Mouse (Mus musculus): Measurements from ENCODE around the gene Osr1. TPM values are rescaled to one million over a fixed set of nuclear protein-coding genes. Genes with fewer than 3 reads are reported as not detected.
A peak's percentile ranks its signal among the peaks of the same experiment; 100 is the strongest.

Gene Osr1
- polyA plus RNA-seq (2015; fragmentation: Nextera tagmentation; extraction: Ambion mirVana), result 13.7 and 20.2 TPM in 2 replicates

- peaks cover 16% of the 10 kb centered on the region for H3K4me1 ChIP-seq
- no peaks in the 10 kb centered on the region for H3K36me3 ChIP-seq
- no peak within 1 kb of the TSS for H3K27ac ChIP-seq (replicated peaks)
- peak within 1 kb of the TSS; percentile 89 for H3K4me2 ChIP-seq
- peak within 1 kb of the TSS; percentile 62 for H3K4me3 ChIP-seq
- peaks cover 45% of the 10 kb centered on the region for H3K27me3 ChIP-seq (replicated peaks)
- WGBS, result under 1% methylated on average over 15 of the region's 15 CpGs
- ATAC-seq (ENCODE audit: extremely low read depth, insufficient number of reproducible peaks, low FRiP score, low TSS enrichment), result no peak
- no peaks in the 10 kb centered on the region for H3K9me3 ChIP-seq
- peak within 1 kb of the TSS; percentile 51 for H3K9ac ChIP-seq
Measured at GRCm38 (mm10) chr12:9569971-9570370, at the start of gene Osr1. TSS of gene Osr1 (plus strand) at chr12:9570116.

GRCm38 (mm10) chr12:9550328-9550727 lies 19.6 kb upstream of the Osr1 start:
- H3K4me1 ChIP-seq, result no peaks in the 10 kb centered on the region
- H3K27me3 ChIP-seq (replicated peaks), result no peaks in the 10 kb centered on the region
- no peak for ATAC-seq (ENCODE audit: extremely low read depth, insufficient number of reproducible peaks, low FRiP score, low TSS enrichment)
- no peak overlapping the region for H3K4me3 ChIP-seq
- no peaks in the 10 kb centered on the region for H3K36me3 ChIP-seq
- no peaks in the 10 kb centered on the region for H3K9me3 ChIP-seq
- 80% methylated on average over 2 of the region's 2 CpGs for WGBS
- H3K9ac ChIP-seq, result no peak overlapping the region
- H3K4me2 ChIP-seq, result no peak overlapping the region
- no peak overlapping the region for H3K27ac ChIP-seq (replicated peaks)

GRCm38 (mm10) chr12:9564956-9565355 lies 5.0 kb upstream of the Osr1 start:
- H3K27ac ChIP-seq (replicated peaks), result no peak overlapping the region
- H3K4me2 ChIP-seq, result no peak overlapping the region
- no peak overlapping the region for H3K4me3 ChIP-seq
- ATAC-seq (ENCODE audit: extremely low read depth, insufficient number of reproducible peaks, low FRiP score, low TSS enrichment), result no peak
- no peak overlapping the region for H3K9ac ChIP-seq
- H3K36me3 ChIP-seq, result no peaks in the 10 kb centered on the region
- H3K9me3 ChIP-seq, result no peaks in the 10 kb centered on the region
- H3K27me3 ChIP-seq (replicated peaks), result 0 out of 2 replicates have a peak, but pooled peaks cover 5% of the 10 kb centered on the region
- H3K4me1 ChIP-seq, result no peaks in the 10 kb centered on the region
- WGBS, result 70% methylated on average over 3 of the region's 3 CpGs

- no peak for ATAC-seq (ENCODE audit: extremely low read depth, insufficient number of reproducible peaks, low FRiP score, low TSS enrichment)
- H3K4me1 ChIP-seq, result peaks cover 16% of the 10 kb centered on the region
- H3K4me3 ChIP-seq, result peak overlapping the region; percentile 62
- H3K9me3 ChIP-seq, result no peaks in the 10 kb centered on the region
- peaks cover 51% of the 10 kb centered on the region for H3K27me3 ChIP-seq (replicated peaks)
- peak overlapping the region; percentile 51 for H3K9ac ChIP-seq
- H3K36me3 ChIP-seq, result no peaks in the 10 kb centered on the region
- under 1% methylated on average over 17 of the region's 17 CpGs for WGBS
- peak overlapping the region; percentile 89 for H3K4me2 ChIP-seq
- H3K27ac ChIP-seq (replicated peaks), result no peak overlapping the region
Measured at GRCm38 (mm10) chr12:9570496-9570995, 630 bp downstream of the Osr1 start.

DNA sequence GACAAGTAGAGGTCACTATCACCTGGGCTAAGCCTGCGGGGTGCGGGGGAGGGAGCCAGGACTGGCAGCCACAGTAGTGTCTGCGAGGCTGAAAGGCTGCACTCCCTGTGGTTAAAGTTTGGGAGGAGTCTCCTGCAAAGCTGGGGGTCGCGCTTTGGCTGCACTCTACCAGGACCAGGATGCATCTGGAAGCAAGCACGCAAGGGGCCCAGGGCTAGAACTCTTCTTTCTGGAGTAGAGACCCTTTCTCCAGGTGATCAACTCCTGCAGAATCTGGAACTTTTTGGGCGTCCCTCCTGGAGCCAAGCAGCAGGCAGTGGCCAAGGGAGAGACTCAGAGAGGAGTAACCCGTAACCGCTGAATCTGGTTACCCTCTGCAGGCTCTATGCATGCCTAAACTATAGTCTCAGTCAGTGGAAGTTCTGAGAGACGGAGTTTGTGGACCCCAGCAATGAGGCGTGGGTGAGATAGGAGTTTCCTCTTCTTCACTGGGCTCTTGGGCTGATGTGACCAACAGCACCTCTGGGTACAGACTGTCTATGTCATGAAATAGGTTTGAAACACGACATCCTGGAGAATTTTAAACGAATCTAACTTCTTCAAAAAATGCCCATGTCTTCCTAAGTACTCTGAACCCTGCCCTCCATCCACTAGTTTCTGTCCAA lies 1.5 kb downstream of the Osr1 start:
- H3K4me1 ChIP-seq, result peaks cover 16% of the 10 kb centered on the region
- no peaks in the 10 kb centered on the region for H3K36me3 ChIP-seq
- 0 out of 2 replicates have a peak overlapping the region, but pooled peaks have one; percentile 51 for H3K9ac ChIP-seq
- H3K4me3 ChIP-seq, result peak overlapping the region; percentile 62
- H3K9me3 ChIP-seq, result no peaks in the 10 kb centered on the region
- H3K27ac ChIP-seq (replicated peaks), result no peak overlapping the region
- no peak for ATAC-seq (ENCODE audit: extremely low read depth, insufficient number of reproducible peaks, low FRiP score, low TSS enrichment)
- peaks cover 59% of the 10 kb centered on the region for H3K27me3 ChIP-seq (replicated peaks)
- WGBS, result 8% methylated on average over 13 of the region's 13 CpGs
- peak overlapping the region; percentile 89 for H3K4me2 ChIP-seq

DNA sequence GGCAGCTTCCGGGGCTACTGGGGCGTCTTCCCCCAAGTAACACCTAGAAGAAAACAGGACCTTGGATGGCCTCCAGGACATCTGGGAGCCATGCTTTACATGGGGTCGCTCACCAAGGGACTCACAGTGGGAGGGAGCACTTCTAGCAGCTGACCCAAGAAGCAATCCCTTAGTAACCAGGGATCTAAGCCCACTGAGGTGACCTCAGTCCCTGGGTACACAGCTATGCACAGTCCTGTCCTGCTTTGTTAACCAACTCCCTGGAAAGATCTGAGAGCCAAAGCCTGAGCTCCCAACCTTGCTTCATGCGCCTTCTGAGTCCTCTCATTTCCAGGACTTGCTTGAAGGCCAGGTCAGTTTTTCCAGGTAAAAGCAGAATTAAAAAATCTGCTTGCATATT lies 2.1 kb downstream of the Osr1 start:
- Histone ChIP-seq H3K4me2 (no peak overlapping the region), H3K9me3 (no peaks in the 10 kb centered on the region), H3K36me3 (no peaks in the 10 kb centered on the region), H3K27ac (replicated peaks) (no peak overlapping the region), H3K9ac (no peak overlapping the region), H3K4me1 (peaks cover 16% of the 10 kb centered on the region), H3K4me3 (no peak overlapping the region), H3K27me3 (replicated peaks) (peaks cover 65% of the 10 kb centered on the region)
- WGBS, result 37% methylated on average over 4 of the region's 4 CpGs
- ATAC-seq (ENCODE audit: extremely low read depth, insufficient number of reproducible peaks, low FRiP score, low TSS enrichment), result no peak

GRCm38 (mm10) chr12:9573682-9574081 lies 3.8 kb downstream of the Osr1 start:
- no peaks in the 10 kb centered on the region for H3K9me3 ChIP-seq
- H3K27me3 ChIP-seq (replicated peaks), result peaks cover 81% of the 10 kb centered on the region
- H3K9ac ChIP-seq, result peak overlapping the region; percentile 80
- no peak overlapping the region for H3K27ac ChIP-seq (replicated peaks)
- peak overlapping the region; percentile 86 for H3K4me2 ChIP-seq
- no peaks in the 10 kb centered on the region for H3K36me3 ChIP-seq
- 3% methylated on average over 12 of the region's 12 CpGs for WGBS
- H3K4me3 ChIP-seq, result peak overlapping the region; percentile 64
- ATAC-seq (ENCODE audit: extremely low read depth, insufficient number of reproducible peaks, low FRiP score, low TSS enrichment), result no peak
- H3K4me1 ChIP-seq, result peaks cover 16% of the 10 kb centered on the region

DNA sequence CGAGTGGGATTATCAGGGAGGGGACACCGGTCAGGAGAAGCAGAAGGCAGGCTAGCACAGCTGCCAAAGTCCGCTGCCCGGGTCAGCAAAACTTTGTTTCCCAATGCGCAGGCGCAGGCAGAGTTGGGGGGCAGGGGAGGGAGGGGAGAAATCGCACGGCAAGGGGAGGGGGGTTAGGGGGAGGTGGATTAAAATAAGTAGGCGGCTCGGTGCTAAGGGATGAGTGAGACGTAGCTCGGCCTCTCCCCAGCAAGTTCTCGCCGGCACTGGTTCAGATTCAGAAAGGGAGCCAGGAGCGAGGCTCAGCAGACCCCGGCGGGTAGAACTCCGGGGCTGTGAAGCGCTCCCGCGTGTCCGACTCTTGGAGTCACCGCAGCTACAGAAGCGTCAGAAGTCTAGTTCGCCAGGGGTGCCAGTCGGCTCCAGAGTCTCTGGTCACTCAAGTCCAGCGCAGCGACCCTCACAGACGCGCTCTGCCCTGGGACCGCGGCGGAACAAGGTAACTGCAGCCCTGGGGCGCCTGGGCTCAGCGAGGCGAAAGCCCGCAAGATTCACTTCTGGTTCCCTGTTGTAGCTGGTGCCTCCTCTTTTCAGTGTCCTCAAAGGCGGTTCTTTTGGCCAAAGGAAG lies 4.4 kb downstream of the Osr1 start:
- Histone ChIP-seq H3K27me3 (replicated peaks) (peaks cover 84% of the 10 kb centered on the region), H3K9ac (peak overlapping the region; percentile 80), H3K9me3 (no peaks in the 10 kb centered on the region), H3K36me3 (no peaks in the 10 kb centered on the region), H3K4me1 (peaks cover 19% of the 10 kb centered on the region), H3K4me2 (peak overlapping the region; percentile 86), H3K27ac (replicated peaks) (peak overlapping the region; percentile 69), H3K4me3 (peak overlapping the region; percentile 64)
- under 1% methylated on average over 38 of the region's 38 CpGs for WGBS
- no peak for ATAC-seq (ENCODE audit: extremely low read depth, insufficient number of reproducible peaks, low FRiP score, low TSS enrichment)

- WGBS, result 6% methylated on average over 21 of the region's 21 CpGs
- H3K4me3 ChIP-seq, result peak overlapping the region; percentile 64
- no peak for ATAC-seq (ENCODE audit: extremely low read depth, insufficient number of reproducible peaks, low FRiP score, low TSS enrichment)
- H3K4me2 ChIP-seq, result peak overlapping the region; percentile 86
- H3K9me3 ChIP-seq, result no peaks in the 10 kb centered on the region
- peaks cover 30% of the 10 kb centered on the region for H3K4me1 ChIP-seq
- peak overlapping the region; percentile 69; the same call in 1 of the 2 replicates for H3K27ac ChIP-seq (replicated peaks)
- no peaks in the 10 kb centered on the region for H3K36me3 ChIP-seq
- H3K9ac ChIP-seq, result peak overlapping the region; percentile 80
- peaks cover 93% of the 10 kb centered on the region for H3K27me3 ChIP-seq (replicated peaks)
Measured at GRCm38 (mm10) chr12:9575158-9576042, 5.5 kb downstream of the Osr1 start.

- H3K9ac ChIP-seq, result peak overlapping the region; percentile 80
- H3K27ac ChIP-seq (replicated peaks), result peak overlapping the region; percentile 32; the same call in 1 of the 2 replicates
- H3K9me3 ChIP-seq, result no peaks in the 10 kb centered on the region
- H3K4me1 ChIP-seq, result peaks cover 35% of the 10 kb centered on the region
- peak overlapping the region; percentile 86 for H3K4me2 ChIP-seq
- ATAC-seq (ENCODE audit: extremely low read depth, insufficient number of reproducible peaks, low FRiP score, low TSS enrichment), result no peak
- peaks cover 95% of the 10 kb centered on the region for H3K27me3 ChIP-seq (replicated peaks)
- WGBS, result 3% methylated on average over 18 of the region's 18 CpGs
- H3K4me3 ChIP-seq, result peak overlapping the region; percentile 64
- H3K36me3 ChIP-seq, result no peaks in the 10 kb centered on the region
Measured at GRCm38 (mm10) chr12:9576043-9576538, 6.2 kb downstream of the Osr1 start.

- Histone ChIP-seq H3K27ac (replicated peaks) (peak overlapping the region; percentile 20; the same call in 1 of the 2 replicates), H3K9ac (peak overlapping the region; percentile 80), H3K9me3 (no peaks in the 10 kb centered on the region), H3K27me3 (replicated peaks) (peaks cover 95% of the 10 kb centered on the region), H3K4me2 (peak overlapping the region; percentile 86), H3K36me3 (no peaks in the 10 kb centered on the region), H3K4me3 (peak overlapping the region; percentile 64), H3K4me1 (peaks cover 40% of the 10 kb centered on the region)
- ATAC-seq (ENCODE audit: extremely low read depth, insufficient number of reproducible peaks, low FRiP score, low TSS enrichment), result no peak
- 34% methylated on average over 2 of the region's 2 CpGs for WGBS
Measured at GRCm38 (mm10) chr12:9577610-9578009, 7.7 kb downstream of the Osr1 start.
